Mouse (Mus musculus) forebrain, embryonic 13.5 days (tissue): ENCODE measurements around the gene Bmpr1b. TPM values are rescaled to one million over a fixed set of nuclear protein-coding genes. Genes with fewer than 3 reads are reported as not detected.

ENCODE experiments used
- ATAC-seq: fragments of 200-750 bp; cut with Nextera tagmentation; 2 replicates; pipeline ENCODE4 v1.8.0; 2017
- H3K27ac ChIP-seq: fragments of 300-500 bp; sonication (generic); 2 replicates; pipeline ENCODE4 v1.5.1; 2015; ENCODE audit warnings: inconsistent platforms, mild to moderate bottlenecking, moderate library complexity
- H3K27me3 ChIP-seq: fragments of 300-500 bp; sonication (generic); 2 replicates; pipeline ENCODE4 v1.6.1; 2015; ENCODE audit warnings: mild to moderate bottlenecking, inconsistent platforms
- H3K36me3 ChIP-seq: fragments of 300-500 bp; sonication (generic); 2 replicates; pipeline ENCODE4 v1.6.1; 2015; ENCODE audit warnings: mild to moderate bottlenecking, inconsistent platforms; ENCODE audit not compliant: poor library complexity, severe bottlenecking
- H3K4me1 ChIP-seq: fragments of 300-500 bp; sonication (generic); 2 replicates; pipeline ENCODE4 v1.6.1; 2015; ENCODE audit warnings: inconsistent platforms
- H3K4me2 ChIP-seq: fragments of 300-500 bp; sonication (generic); 2 replicates; pipeline ENCODE4 v1.6.1; 2015; ENCODE audit warnings: inconsistent platforms, mild to moderate bottlenecking, moderate library complexity
- H3K4me3 ChIP-seq: fragments of 300-500 bp; sonication (generic); 2 replicates; pipeline ENCODE4 v1.5.1; 2015; ENCODE audit warnings: mild to moderate bottlenecking, inconsistent platforms
- H3K9ac ChIP-seq: fragments of 300-500 bp; sonication (generic); 2 replicates; pipeline ENCODE4 v1.6.1; 2015; ENCODE audit warnings: mild to moderate bottlenecking, inconsistent platforms
- H3K9me3 ChIP-seq: fragments of 300-500 bp; sonication (generic); replicated peaks from 2 replicates; pipeline ENCODE4 v1.6.1; 2016; ENCODE audit warnings: inconsistent platforms
- WGBS: fragments of 180-500 bp; shearing (Covaris S2); methylation state at CpG from one replicate; pipeline ENCODE4 v1.1.7; 2015; 5-methylcytosine and 5-hydroxymethylcytosine counted together
- polyA plus RNA-seq: library from polyadenylated mRNA; unstranded; fragments of >200 nt; fragmentation: Nextera tagmentation; extraction: Ambion mirVana; gene quantifications from 2 replicates; pipeline ENCODE4 v1.2.1, GENCODE M21; 2015

The Bmpr1b gene
- polyA plus RNA-seq, 1 experiment from 2014 or later = 5.5 TPM

GRCm38 (mm10) chr3:141981613-141982432 lies 187.4 kb downstream of the Bmpr1b start:
- WGBS = 68% methylated on average over 24 of the region's 24 CpGs
- H3K9me3 ChIP-seq = no peaks in the 10 kb centered on the region
- H3K9ac ChIP-seq = no peak overlapping the region
- no peak overlapping the region for H3K4me3 ChIP-seq
- peaks cover 4% of the 10 kb centered on the region; the same call in 1 of the 2 replicates for H3K4me1 ChIP-seq
- ATAC-seq = peak; percentile 38; the same call in 1 of the 2 replicates
- no peaks in the 10 kb centered on the region for H3K27me3 ChIP-seq
- H3K27ac ChIP-seq = no peak overlapping the region
- H3K36me3 ChIP-seq = no peaks in the 10 kb centered on the region
- no peak overlapping the region for H3K4me2 ChIP-seq

- Histone ChIP-seq H3K4me1 (no peaks in the 10 kb centered on the region), H3K9ac (no peak overlapping the region), H3K27me3 (no peaks in the 10 kb centered on the region), H3K4me2 (no peak overlapping the region), H3K4me3 (no peak overlapping the region), H3K36me3 (no peaks in the 10 kb centered on the region), H3K27ac (no peak overlapping the region), H3K9me3 (no peaks in the 10 kb centered on the region)
- no peak for ATAC-seq
- 54% methylated on average over 4 of the region's 4 CpGs for WGBS
Measured at GRCm38 (mm10) chr3:141966244-141966643, 203.0 kb downstream of the Bmpr1b start.

DNA sequence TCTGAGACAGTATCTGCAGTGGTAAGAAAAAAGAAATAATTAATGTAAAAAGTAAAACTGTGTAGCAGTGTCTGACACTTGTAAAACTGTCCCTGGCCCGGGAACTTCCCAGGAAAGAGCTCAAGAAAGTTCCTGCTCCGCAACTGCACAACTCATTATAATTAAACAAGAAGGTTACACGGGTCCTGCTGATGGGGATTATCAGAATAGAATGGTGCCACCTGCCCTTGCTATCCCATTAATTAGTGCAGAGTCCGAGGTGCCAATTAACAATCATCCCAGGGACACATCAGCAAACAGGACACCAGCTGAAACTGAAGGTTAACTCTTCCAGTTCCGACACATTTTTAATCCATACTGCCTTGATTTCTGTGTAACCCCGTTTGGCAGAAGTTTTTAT lies 216.3 kb downstream of the Bmpr1b start:
- Histone ChIP-seq H3K9me3 (no peaks in the 10 kb centered on the region), H3K4me2 (peak overlapping the region; percentile 11), H3K27me3 (no peaks in the 10 kb centered on the region), H3K36me3 (no peaks in the 10 kb centered on the region), H3K9ac (no peak overlapping the region), H3K27ac (no peak overlapping the region), H3K4me1 (peaks cover 25% of the 10 kb centered on the region), H3K4me3 (no peak overlapping the region)
- 3% methylated on average over 6 of the region's 6 CpGs for WGBS
- peak; percentile 85; the same call in 1 of the 2 replicates for ATAC-seq

DNA sequence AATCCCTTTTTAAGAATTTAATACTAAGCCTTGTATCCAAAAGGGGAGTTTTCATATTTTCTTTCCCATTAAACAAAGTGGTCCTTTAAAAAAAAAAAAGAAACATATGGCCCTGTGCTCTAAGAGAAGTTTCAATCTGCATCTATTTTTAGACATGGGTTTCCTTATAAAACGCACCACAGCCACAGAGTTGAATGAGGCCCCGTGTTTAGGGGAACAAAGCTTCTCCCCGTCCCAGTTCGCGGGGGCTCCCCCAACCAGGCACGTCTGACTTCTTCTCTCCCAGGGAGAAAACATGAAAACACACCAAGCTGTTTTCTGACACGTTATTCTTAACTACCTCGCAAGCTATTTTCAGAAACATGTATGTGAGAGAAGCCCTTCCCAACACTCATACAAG lies 218.6 kb downstream of the Bmpr1b start:
- 47% methylated on average over 8 of the region's 8 CpGs for WGBS
- no peak for ATAC-seq

DNA sequence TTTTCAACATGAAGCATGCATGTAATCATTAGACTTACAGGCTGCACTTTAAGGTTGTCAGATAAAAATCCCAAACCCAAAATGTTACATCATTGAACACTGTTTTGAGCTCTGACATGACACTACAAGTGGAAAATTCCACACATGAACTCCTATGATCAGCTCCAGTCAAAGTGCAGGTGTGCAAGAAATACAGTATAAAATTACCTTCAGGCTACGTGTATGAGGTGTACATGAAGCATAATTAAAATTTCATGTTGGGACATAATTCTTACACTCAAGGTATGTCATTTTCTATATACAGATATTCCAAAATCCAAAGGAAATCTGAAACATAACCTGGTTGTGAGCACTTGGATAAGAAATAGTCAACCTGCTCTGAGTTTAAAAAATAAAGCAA lies 220.7 kb downstream of the Bmpr1b start:
- no peaks in the 10 kb centered on the region for H3K36me3 ChIP-seq
- WGBS = 85% methylated on average over 1 of the region's 1 CpGs
- ATAC-seq = no peak

More for the DNA sequence above, 218.6 kb downstream of the Bmpr1b start:
- Histone ChIP-seq H3K4me2 (no peak overlapping the region), H3K27ac (no peak overlapping the region), H3K9ac (no peak overlapping the region), H3K9me3 (no peaks in the 10 kb centered on the region), H3K36me3 (no peaks in the 10 kb centered on the region), H3K27me3 (no peaks in the 10 kb centered on the region), H3K4me1 (peaks cover 25% of the 10 kb centered on the region), H3K4me3 (no peak overlapping the region)

GRCm38 (mm10) chr3:141948096-141948495 lies 221.1 kb downstream of the Bmpr1b start:
- Histone ChIP-seq H3K36me3 (no peaks in the 10 kb centered on the region), H3K9ac (no peak overlapping the region), H3K27me3 (no peaks in the 10 kb centered on the region), H3K4me1 (peaks cover 35% of the 10 kb centered on the region), H3K4me3 (no peak overlapping the region), H3K27ac (no peak overlapping the region), H3K4me2 (no peak overlapping the region), H3K9me3 (no peaks in the 10 kb centered on the region)
- 79% methylated on average over 3 of the region's 3 CpGs for WGBS
- no peak for ATAC-seq

More for the DNA sequence above, 220.7 kb downstream of the Bmpr1b start:
- Histone ChIP-seq H3K4me3 (no peak overlapping the region), H3K9me3 (no peaks in the 10 kb centered on the region), H3K27ac (no peak overlapping the region), H3K4me2 (no peak overlapping the region), H3K27me3 (no peaks in the 10 kb centered on the region), H3K4me1 (peaks cover 32% of the 10 kb centered on the region), H3K9ac (no peak overlapping the region)

- WGBS = 74% methylated on average over 2 of the region's 2 CpGs
- no peak overlapping the region for H3K4me2 ChIP-seq
Measured at GRCm38 (mm10) chr3:141946846-141947245, 222.4 kb downstream of the Bmpr1b start.

GRCm38 (mm10) chr3:141943317-141943742 lies 225.9 kb downstream of the Bmpr1b start:
- H3K9me3 ChIP-seq = no peaks in the 10 kb centered on the region
- no peaks in the 10 kb centered on the region for H3K27me3 ChIP-seq
- H3K4me1 ChIP-seq = peaks cover 24% of the 10 kb centered on the region
- no peak overlapping the region for H3K27ac ChIP-seq
- peak; percentile 91 for ATAC-seq
- 6% methylated on average over 3 of the region's 3 CpGs for WGBS
- H3K4me2 ChIP-seq = no peak overlapping the region
- H3K4me3 ChIP-seq = no peak overlapping the region
- no peak overlapping the region for H3K9ac ChIP-seq
- H3K36me3 ChIP-seq = no peaks in the 10 kb centered on the region

More at GRCm38 (mm10) chr3:141946846-141947245, 222.4 kb downstream of the Bmpr1b start:
- H3K36me3 ChIP-seq = no peaks in the 10 kb centered on the region
- ATAC-seq = no peak
- H3K9me3 ChIP-seq = no peaks in the 10 kb centered on the region
- no peak overlapping the region for H3K27ac ChIP-seq
- peaks cover 32% of the 10 kb centered on the region for H3K4me1 ChIP-seq
- H3K27me3 ChIP-seq = no peaks in the 10 kb centered on the region
- no peak overlapping the region for H3K4me3 ChIP-seq
- H3K9ac ChIP-seq = no peak overlapping the region

DNA sequence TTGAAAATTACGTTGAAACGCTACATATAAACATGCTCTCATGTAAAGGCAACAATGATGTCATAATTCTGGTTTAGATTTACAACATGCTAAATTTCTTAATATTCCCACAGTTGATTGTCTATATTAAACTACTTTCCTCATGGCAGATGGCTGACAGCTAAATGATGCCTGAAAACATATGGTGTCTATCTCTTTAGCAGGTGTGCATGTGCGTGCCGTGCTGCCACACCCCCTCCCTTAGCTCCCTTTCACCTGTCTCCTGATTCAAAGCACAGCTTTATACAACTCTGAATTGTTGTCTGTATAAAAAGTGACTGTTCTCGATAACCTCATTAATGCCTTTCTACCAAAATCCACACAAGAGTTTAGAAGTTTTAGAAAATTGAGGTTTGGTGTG lies 229.0 kb downstream of the Bmpr1b start:
- H3K27ac ChIP-seq = no peak overlapping the region
- H3K9me3 ChIP-seq = no peaks in the 10 kb centered on the region
- no peak for ATAC-seq
- no peak overlapping the region for H3K9ac ChIP-seq
- no peaks in the 10 kb centered on the region for H3K27me3 ChIP-seq
- H3K4me2 ChIP-seq = no peak overlapping the region
- no peaks in the 10 kb centered on the region for H3K36me3 ChIP-seq
- H3K4me3 ChIP-seq = no peak overlapping the region
- H3K4me1 ChIP-seq = peaks cover 48% of the 10 kb centered on the region
- 75% methylated on average over 5 of the region's 5 CpGs for WGBS

- H3K9me3 ChIP-seq = no peaks in the 10 kb centered on the region
- H3K4me1 ChIP-seq = peaks cover 58% of the 10 kb centered on the region
- peak overlapping the region; percentile 82 for H3K27ac ChIP-seq
- peak overlapping the region; percentile 52 for H3K4me2 ChIP-seq
- 2% methylated on average over 16 of the region's 16 CpGs for WGBS
- peak; percentile 87 for ATAC-seq
- 0 out of 2 replicates have a peak overlapping the region, but pooled peaks have one; percentile 8 for H3K4me3 ChIP-seq
- H3K9ac ChIP-seq = 0 out of 2 replicates have a peak overlapping the region, but pooled peaks have one; percentile 27
- H3K27me3 ChIP-seq = no peaks in the 10 kb centered on the region
- H3K36me3 ChIP-seq = no peaks in the 10 kb centered on the region
Measured at GRCm38 (mm10) chr3:141936594-141937272, 232.5 kb downstream of the Bmpr1b start.

- no peak overlapping the region for H3K4me3 ChIP-seq
- peak; percentile 39 for ATAC-seq
- H3K36me3 ChIP-seq = no peaks in the 10 kb centered on the region
- H3K27me3 ChIP-seq = no peaks in the 10 kb centered on the region
- H3K27ac ChIP-seq = peak overlapping the region; percentile 66
- H3K9ac ChIP-seq = no peak overlapping the region
- H3K4me2 ChIP-seq = peak overlapping the region; percentile 8; the same call in 1 of the 2 replicates
- no peaks in the 10 kb centered on the region for H3K9me3 ChIP-seq
- peaks cover 64% of the 10 kb centered on the region for H3K4me1 ChIP-seq
- WGBS = 23% methylated on average over 3 of the region's 3 CpGs
Measured at GRCm38 (mm10) chr3:141932956-141933355, 236.3 kb downstream of the Bmpr1b start.
